Mouse (Mus musculus) myocyte (in vitro differentiated cells): ENCODE measurements around the gene Arhgef38. TPM values are rescaled to one million over a fixed set of nuclear protein-coding genes. Genes with fewer than 3 reads are reported as not detected.

Source experiments
- H3K27me3 ChIP-seq: one replicate; pipeline ENCODE4 v1.6.1; 2011; ENCODE audit not compliant: control insufficient read depth, insufficient read depth, insufficient read length
- H3K36me3 ChIP-seq: one replicate; pipeline ENCODE4 v1.6.1; 2011; ENCODE audit not compliant: control insufficient read depth, insufficient read depth
- H3K4me2 ChIP-seq: one replicate; pipeline ENCODE4 v1.6.1; 2011; ENCODE audit warnings: low read depth, control low read depth
- H3K4me3 ChIP-seq: one replicate; pipeline ENCODE4 v1.5.1; 2011; ENCODE audit warnings: mild to moderate bottlenecking, control low read depth, moderate library complexity
- H3K79me2 ChIP-seq: one replicate; pipeline ENCODE4 v1.6.1; 2011; ENCODE audit not compliant: control insufficient read depth, insufficient read depth
- H3ac ChIP-seq: one replicate; pipeline ENCODE4 v1.6.1; 2011; ENCODE audit not compliant: control insufficient read depth, insufficient read length
- CEBPB ChIP-seq: IDR thresholded peaks from 2 replicates; pipeline ENCODE4 v1.6.1; 2011; ENCODE audit warnings: mild to moderate bottlenecking, moderate library complexity; ENCODE audit not compliant: poor library complexity, insufficient read depth, severe bottlenecking
- E2F4 ChIP-seq: IDR thresholded peaks from one replicate; pipeline ENCODE4 v1.6.1; 2011; ENCODE audit warnings: mild to moderate bottlenecking, control low read depth, moderate library complexity; ENCODE audit not compliant: insufficient read depth
- MAX ChIP-seq: IDR thresholded peaks from one replicate; pipeline ENCODE4 v1.6.1; 2011; ENCODE audit warnings: low read depth, mild to moderate bottlenecking, control low read depth
- MYOD1 ChIP-seq, 3 experiments: IDR thresholded peaks; one replicate each; pipeline ENCODE4 v1.6.1; 2011; ENCODE audit warnings: control low read depth in 2 of 3, low read depth in 2 of 3, mild to moderate bottlenecking in 2 of 3, moderate library complexity in 1 of 3; ENCODE audit not compliant: insufficient read length in 2 of 3, control insufficient read depth in 1 of 3
- MYOG ChIP-seq, 3 experiments: IDR thresholded peaks; one replicate each; pipeline ENCODE4 v1.6.1; 2011; ENCODE audit warnings: control low read depth in 2 of 3, low read depth in 2 of 3, mild to moderate bottlenecking in 2 of 3; ENCODE audit not compliant: insufficient read length in 2 of 3, control insufficient read depth in 1 of 3, insufficient read depth in 1 of 3
- POLR2A ChIP-seq: IDR thresholded peaks from one replicate; pipeline ENCODE4 v1.6.1; 2011; ENCODE audit warnings: low read depth, mild to moderate bottlenecking, control low read depth, moderate library complexity; ENCODE audit not compliant: insufficient read length
- POLR2AphosphoS2 ChIP-seq: IDR thresholded peaks from one replicate; pipeline ENCODE4 v1.6.1; 2011; ENCODE audit warnings: low read depth, control low read depth; ENCODE audit not compliant: insufficient read length
- REST ChIP-seq: IDR thresholded peaks from one replicate; pipeline ENCODE4 v1.6.1; 2011; ENCODE audit warnings: mild to moderate bottlenecking, control low read depth, moderate library complexity; ENCODE audit not compliant: insufficient read depth, insufficient read length
- SRF ChIP-seq: IDR thresholded peaks from one replicate; pipeline ENCODE4 v1.6.1; 2011; ENCODE audit warnings: low read depth; ENCODE audit not compliant: control insufficient read depth, insufficient read length
- TCF12 ChIP-seq: IDR thresholded peaks from one replicate; pipeline ENCODE4 v1.6.1; 2011; ENCODE audit warnings: mild to moderate bottlenecking, control low read depth; ENCODE audit not compliant: poor library complexity, insufficient read depth, severe bottlenecking
- TCF3 ChIP-seq: IDR thresholded peaks from one replicate; pipeline ENCODE4 v1.6.1; 2011; ENCODE audit warnings: low read depth, control low read depth; ENCODE audit not compliant: insufficient read length
- USF1 ChIP-seq: IDR thresholded peaks from one replicate; pipeline ENCODE4 v1.6.1; 2011; ENCODE audit warnings: low read depth, mild to moderate bottlenecking, control low read depth, moderate library complexity
- polyA plus RNA-seq: library from polyadenylated mRNA; unstranded; fragments of >200 nt; fragmentation: generic; extraction: Trizol; gene quantifications from one replicate; pipeline ENCODE4 v1.2.1, GENCODE M21; 2012; ENCODE audit warnings: missing spikeins

Arhgef38 gene
- polyA plus RNA-seq, 1 experiment, result not detected

DNA sequence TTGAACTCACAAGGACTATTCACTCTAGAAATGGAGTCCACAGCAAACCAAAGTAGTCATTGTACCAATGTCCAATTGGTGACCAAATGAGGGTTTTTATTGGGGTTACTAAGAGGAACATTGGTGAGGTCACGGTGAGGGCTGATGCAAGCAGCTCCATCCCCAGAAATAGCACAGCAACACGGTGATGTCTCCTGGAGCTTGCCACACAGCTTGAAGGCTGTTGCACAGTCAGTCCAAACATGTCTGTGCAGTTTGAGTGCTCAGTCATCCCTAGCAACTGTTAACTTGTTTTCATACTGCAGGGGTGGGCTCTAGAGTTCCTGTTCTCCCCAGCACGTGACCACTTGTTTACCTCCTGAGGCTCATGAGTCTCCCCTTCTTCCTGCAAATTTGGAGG, 131.0 kb downstream of the Arhgef38 start:
- H3K4me2 ChIP-seq, result no peak overlapping the region
- no peak overlapping the region for H3K4me3 ChIP-seq
- H3K79me2 ChIP-seq, result no peaks in the 10 kb centered on the region
- TF ChIP-seq TCF3, result no peak
- TF ChIP-seq E2F4, result no peak
- TF ChIP-seq REST, result no peak
- TF ChIP-seq POLR2A, result no peak
- no peak for TF ChIP-seq CEBPB
- no peak for TF ChIP-seq SRF
- TF ChIP-seq MAX, result no peak
- no peak for TF ChIP-seq POLR2AphosphoS2
- no peak for TF ChIP-seq USF1
- no peak for TF ChIP-seq MYOG (IDR thresholded peaks at IDR 0.05; ENCODE audit: control insufficient read depth in 1 of 3, insufficient read depth in 1 of 3, insufficient read length in 2 of 3, low read depth in 2 of 3)
- TF ChIP-seq TCF12, result no peak
- TF ChIP-seq MYOD1 (IDR thresholded peaks at IDR 0.05; ENCODE audit: control insufficient read depth in 1 of 3, insufficient read length in 2 of 3, low read depth in 2 of 3), result no peak
- H3ac ChIP-seq, result no peak overlapping the region
- no peaks in the 10 kb centered on the region for H3K27me3 ChIP-seq
- peaks cover 79% of the 10 kb centered on the region for H3K36me3 ChIP-seq

DNA sequence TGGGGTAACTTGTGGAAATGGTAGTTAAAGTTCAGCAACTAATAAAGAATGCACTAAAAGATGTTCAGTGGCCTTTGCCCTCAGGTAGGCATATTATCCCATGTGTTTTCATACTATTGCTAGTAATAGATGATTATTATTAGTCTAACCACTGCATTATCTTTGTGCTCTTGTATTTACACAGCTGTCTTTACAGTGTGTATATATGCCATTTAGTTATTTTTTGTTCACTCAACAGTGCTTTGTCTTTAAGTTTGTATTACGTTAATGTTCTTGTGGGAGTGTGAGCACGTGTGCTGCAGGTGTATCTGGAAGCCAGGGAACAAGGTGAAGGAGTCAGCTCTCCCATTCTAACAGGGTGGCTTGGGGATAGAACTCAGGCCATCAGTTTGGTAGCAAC, 135.8 kb downstream of the Arhgef38 start:
- H3K36me3 ChIP-seq, result peaks cover 63% of the 10 kb centered on the region
- TF ChIP-seq REST (no peak), POLR2A (no peak), USF1 (no peak), MAX (no peak), CEBPB (no peak), POLR2AphosphoS2 (no peak)

DNA sequence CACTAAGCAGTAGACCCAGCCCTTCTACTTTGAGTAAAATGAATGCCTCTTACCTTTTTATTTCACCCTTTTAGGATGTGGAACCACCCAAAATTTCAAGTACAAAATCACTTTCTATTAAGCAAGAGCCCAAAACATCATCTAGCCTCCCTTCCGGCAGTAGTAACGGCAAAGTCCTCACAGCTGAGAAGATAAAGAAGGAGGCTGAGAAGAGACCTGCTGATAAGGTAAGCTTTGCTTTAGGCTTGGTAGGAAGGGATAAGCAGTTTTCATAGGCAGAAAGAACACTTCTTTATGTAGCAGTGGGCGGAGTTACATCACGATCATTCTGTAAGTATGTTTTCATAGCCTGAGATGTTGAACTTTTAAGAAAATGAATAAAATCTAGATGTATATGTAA, 136.4 kb downstream of the Arhgef38 start:
- H3K36me3 ChIP-seq, result peaks cover 59% of the 10 kb centered on the region
- no peak for TF ChIP-seq MAX
- no peak for TF ChIP-seq TCF12
- no peak for TF ChIP-seq REST
- TF ChIP-seq TCF3, result no peak
- no peak for TF ChIP-seq E2F4
- TF ChIP-seq USF1, result no peak
- TF ChIP-seq MYOD1 (IDR thresholded peaks at IDR 0.05; ENCODE audit: control insufficient read depth in 1 of 3, insufficient read length in 2 of 3, low read depth in 2 of 3), result no peak
- TF ChIP-seq POLR2A, result no peak
- TF ChIP-seq SRF, result no peak
- TF ChIP-seq POLR2AphosphoS2, result no peak
- TF ChIP-seq CEBPB, result no peak
- no peak for TF ChIP-seq MYOG (IDR thresholded peaks at IDR 0.05; ENCODE audit: control insufficient read depth in 1 of 3, insufficient read depth in 1 of 3, insufficient read length in 2 of 3, low read depth in 2 of 3)
- no peak overlapping the region for H3ac ChIP-seq
- peaks cover 17% of the 10 kb centered on the region for H3K79me2 ChIP-seq
- H3K27me3 ChIP-seq, result no peaks in the 10 kb centered on the region
- H3K4me3 ChIP-seq, result no peak overlapping the region
- H3K4me2 ChIP-seq, result no peak overlapping the region

More for the DNA sequence above, 135.8 kb downstream of the Arhgef38 start:
- H3K4me3 ChIP-seq, result no peak overlapping the region
- H3K4me2 ChIP-seq, result no peak overlapping the region
- H3K27me3 ChIP-seq, result no peaks in the 10 kb centered on the region
- no peak overlapping the region for H3ac ChIP-seq
- peaks cover 11% of the 10 kb centered on the region for H3K79me2 ChIP-seq

DNA sequence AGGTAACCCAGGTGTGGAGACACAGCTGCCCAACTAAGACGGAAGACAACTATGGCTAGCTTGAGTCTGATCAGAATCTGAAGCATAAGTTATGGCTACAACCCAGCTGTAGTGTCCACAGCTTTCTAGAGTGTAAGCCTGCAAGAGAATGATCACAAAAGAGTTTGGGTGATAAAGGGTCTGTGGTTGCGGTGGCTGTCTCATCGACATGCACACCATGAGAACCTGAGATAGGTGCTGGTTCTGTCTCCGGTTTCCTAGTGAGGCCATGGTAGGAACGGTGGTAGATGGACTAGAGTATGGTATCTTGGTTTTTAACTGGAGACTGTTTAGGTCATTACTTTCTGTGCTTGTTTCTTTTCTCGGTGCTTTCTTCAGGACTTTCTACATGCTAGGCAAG, 136.8 kb downstream of the Arhgef38 start:
- Histone ChIP-seq H3K4me2 (no peak overlapping the region), H3ac (no peak overlapping the region), H3K27me3 (no peaks in the 10 kb centered on the region), H3K79me2 (peaks cover 21% of the 10 kb centered on the region), H3K36me3 (peaks cover 59% of the 10 kb centered on the region), H3K4me3 (no peak overlapping the region)
- TF ChIP-seq TCF3 (no peak), E2F4 (no peak), CEBPB (no peak)

DNA sequence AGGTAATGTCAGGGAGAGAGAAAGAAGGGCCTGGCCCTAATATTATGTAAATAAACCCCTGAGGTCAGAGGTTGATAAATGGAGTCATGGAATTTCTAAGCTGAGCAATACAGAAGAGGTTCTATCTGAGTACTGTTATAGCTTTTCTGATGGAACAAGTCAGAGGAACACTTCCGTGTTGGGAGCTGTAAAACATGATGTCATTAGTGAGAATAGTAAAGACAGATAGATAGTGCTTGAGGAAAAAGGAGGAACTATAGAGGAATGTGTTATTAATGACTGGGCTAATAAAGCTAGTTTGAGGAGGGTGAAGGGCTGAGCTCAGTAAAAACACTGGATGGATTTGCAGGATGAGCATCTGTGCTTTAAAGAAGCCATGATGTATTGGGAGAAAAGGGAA, 140.4 kb downstream of the Arhgef38 start:
- H3ac ChIP-seq, result no peak overlapping the region
- H3K4me2 ChIP-seq, result no peak overlapping the region
- no peaks in the 10 kb centered on the region for H3K27me3 ChIP-seq
- H3K79me2 ChIP-seq, result peaks cover 52% of the 10 kb centered on the region
- no peak overlapping the region for H3K4me3 ChIP-seq
- TF ChIP-seq MYOG (IDR thresholded peaks at IDR 0.05; ENCODE audit: control insufficient read depth in 1 of 3, insufficient read depth in 1 of 3, insufficient read length in 2 of 3, low read depth in 2 of 3) (no peak), TCF3 (no peak), REST (no peak), TCF12 (no peak), E2F4 (no peak), USF1 (no peak), POLR2A (no peak), SRF (no peak), CEBPB (no peak), POLR2AphosphoS2 (no peak), MAX (no peak), MYOD1 (IDR thresholded peaks at IDR 0.05; ENCODE audit: control insufficient read depth in 1 of 3, insufficient read length in 2 of 3, low read depth in 2 of 3) (no peak)
- H3K36me3 ChIP-seq, result peaks cover 31% of the 10 kb centered on the region
